Mouse (Mus musculus) adrenal gland, adult 18-20 months (tissue): Measurements from ENCODE around the gene Efcc1. TPM values are rescaled to one million over a fixed set of nuclear protein-coding genes. Genes with fewer than 3 reads are reported as not detected.
"Not testable (repeated sequence)": the region's sequence is repeated elsewhere in the genome, so short reads cannot be mapped to it uniquely, and the experiment has no call there.

Experiments
- DNase-seq, 2 experiments: peaks; one replicate each; pipeline ENCODE4 v3.0.0; 2021 to 2022; ENCODE audit warnings: low spot score in 2 of 2
- total RNA-seq, 2 experiments: library from RNA; stranded (reverse); gene quantifications; 1 replicate in 1 of 2; 2 replicates in 1 of 2; pipeline ENCODE4 v1.2.3; 2021

Gene Efcc1
- total RNA-seq, 2 experiments from 2014 or later = 0.27 to 0.51 TPM

GRCm38 (mm10) chr6:87742804-87743203 lies 12.1 kb downstream of the Efcc1 start:
- no peak for DNase-seq

DNA sequence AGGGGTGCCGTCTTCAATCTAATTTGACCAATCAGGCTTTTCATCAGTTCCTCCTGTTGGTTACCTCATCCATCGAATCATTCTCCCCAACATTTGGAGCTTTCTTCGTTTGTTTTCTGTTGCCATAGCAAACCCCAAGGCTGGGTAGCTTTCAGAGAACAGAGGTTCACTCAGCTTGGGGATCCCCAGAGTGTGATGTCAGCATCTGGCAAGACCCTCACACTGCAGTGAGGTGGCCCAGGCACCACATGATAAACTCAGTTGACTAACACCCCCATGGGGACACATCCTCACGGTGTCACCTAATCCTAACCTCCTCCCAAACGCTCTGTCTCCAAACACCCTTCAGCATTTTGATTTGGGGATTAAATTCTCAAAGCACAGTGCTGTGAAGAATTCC lies 12.6 kb downstream of the Efcc1 start:
- DNase-seq = no peak

GRCm38 (mm10) chr6:87744632-87745031 lies 14.0 kb downstream of the Efcc1 start:
- DNase-seq = no peak

DNA sequence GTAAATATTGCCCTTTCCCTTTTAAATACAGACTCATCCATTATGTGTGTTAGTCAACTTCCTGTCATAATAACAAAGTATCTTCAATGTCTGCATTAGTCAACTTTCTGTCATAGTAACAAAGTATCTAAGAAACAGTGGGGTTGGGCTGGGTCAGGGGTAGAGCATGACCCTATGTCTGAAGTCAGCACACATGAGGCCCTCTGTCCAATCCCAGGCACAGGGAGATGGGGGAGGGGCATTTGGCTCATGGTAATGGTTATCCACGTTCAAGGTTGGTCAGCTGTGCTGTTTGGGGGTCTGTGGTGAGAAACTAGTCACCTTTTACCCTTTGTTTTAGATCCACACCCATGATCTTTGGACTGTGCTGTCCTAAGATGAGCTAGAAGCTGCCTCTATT lies 14.6 kb downstream of the Efcc1 start:
- no peak for DNase-seq

DNA sequence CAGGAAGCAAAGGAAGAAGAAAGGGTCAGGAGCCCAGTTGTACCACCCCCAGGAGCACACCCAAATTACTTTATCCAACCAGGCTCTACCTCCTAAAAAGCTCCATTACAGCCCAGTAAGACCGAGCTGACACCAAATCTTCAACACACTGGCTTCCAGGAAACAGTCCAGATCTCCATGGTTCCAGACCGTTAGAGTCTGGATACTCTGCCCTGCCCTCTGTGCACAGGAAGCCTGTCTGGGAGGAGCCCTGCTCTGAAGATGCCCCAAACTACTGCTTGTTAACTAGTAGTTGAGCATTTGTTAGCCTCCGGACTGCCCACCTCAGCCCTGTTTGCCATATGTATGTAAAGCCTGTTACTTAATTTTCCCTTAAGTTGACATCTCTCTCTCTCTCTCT lies 15.4 kb downstream of the Efcc1 start:
- DNase-seq = no peak

- DNase-seq = no peak
Measured at GRCm38 (mm10) chr6:87746849-87747248, 16.2 kb downstream of the Efcc1 start.

- no peak for DNase-seq
Measured at GRCm38 (mm10) chr6:87748078-87748477, 17.4 kb downstream of the Efcc1 start.

DNA sequence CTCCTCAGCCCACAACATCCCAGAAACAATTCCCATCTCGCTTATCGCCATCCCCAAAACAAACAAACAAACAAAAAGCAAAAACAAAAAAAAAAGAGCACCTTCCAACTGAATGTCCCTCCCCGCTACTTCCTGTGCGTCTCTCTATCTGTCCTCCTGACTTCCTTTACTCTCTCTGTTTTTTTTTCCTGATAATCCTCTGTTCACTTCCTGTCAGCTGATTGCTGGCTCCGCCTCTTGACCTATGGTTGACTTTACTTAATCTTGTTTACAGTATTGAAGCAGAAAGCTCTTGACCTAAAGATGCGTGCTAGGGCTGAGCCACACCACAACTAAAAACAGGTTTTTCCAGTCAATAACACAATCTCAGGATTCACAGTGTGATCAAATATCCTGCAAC lies 17.9 kb downstream of the Efcc1 start:
- DNase-seq = no peak

DNA sequence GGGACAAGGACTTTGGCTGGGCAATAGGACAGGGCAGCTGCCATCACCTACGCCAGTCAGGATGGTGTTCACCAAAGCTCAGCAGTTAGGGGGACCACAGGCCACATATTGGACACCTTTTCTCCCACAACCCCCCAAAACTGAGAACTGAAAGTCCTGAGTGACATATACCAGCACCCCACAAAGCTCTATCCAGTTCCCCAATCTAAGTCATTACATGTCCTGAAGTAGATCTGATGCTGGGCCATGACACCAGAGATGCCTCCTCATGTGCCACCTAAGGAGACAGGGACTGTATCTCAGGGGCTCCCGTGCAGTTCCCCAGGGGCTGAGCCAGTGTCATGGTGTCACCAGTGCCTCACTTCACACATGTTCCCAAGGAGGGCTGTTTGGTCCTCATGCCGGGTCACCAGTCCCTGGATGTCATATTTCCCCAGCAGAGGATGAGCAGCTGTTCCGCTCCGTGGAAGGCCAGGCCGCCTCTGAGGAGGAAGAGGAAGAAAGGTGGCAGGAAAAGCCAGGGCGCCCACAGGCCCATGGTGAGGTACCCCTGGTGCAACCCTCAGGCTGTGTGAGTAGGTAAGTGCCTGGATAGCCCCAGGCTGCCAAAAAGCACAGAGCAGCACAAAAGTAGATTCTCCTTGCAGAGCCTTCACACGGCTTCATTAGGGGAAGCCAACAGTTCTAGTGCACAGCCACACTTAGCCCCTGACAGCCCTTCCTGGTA lies 19.7 kb downstream of the Efcc1 start:
- DNase-seq = no peak

DNA sequence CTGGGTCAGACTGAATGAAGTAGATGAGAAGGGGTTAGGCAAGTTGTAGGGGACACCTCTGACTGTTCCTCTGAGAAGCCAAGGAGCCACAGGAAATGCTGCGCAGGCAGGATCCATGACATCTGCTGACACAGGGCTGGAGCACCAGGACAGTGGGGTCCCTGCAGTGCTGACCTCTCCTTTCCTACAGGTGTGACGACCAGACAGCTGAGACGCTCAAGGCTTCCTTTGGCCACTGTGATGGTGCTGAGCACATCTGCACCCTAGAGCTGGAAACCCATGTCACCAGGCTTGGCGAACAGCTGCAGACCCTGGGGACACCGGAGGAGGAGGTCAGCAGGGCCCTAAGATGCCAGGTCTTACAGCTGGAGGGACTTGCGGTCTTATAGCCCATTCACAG lies 20.9 kb downstream of the Efcc1 start:
- DNase-seq = no peak

DNA sequence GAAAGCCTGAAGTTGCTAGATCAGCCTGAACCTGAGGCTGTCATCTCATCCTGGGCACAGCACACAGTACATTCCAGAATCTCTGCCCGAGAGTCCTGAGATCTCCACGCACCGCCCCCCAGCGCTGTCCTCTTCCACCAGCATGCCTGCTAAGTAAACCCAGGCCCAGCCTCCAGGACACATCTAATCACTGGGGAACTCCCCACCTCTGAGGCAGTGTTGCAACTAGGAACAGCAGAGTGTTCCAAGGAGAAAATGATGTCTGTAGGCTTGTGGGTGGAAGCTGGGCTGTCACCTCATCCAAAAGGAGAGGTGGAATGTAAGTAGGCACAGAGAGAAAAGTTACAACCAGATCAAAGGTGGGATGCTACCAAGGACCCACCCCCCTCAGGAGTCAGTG lies 24.5 kb downstream of the Efcc1 start:
- no peak for DNase-seq

DNA sequence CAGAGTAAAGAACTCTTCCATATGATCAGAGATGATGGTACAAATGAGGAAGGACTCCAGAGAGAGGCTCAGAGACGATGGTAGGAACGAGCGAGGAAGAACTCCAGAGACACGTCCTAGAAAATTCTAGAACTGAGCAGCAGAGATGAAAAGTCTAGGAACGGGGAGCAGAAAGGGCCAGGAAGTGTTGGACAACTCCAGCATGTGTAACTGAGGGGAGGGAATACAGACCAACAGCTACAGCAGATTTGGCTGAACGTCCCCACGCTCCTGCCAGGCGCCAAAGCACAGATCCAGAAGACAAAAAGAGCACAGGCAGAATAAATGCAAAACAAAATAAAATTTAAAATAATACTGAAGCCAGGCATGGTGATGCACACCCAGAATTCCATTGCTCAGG lies 26.2 kb downstream of the Efcc1 start:
- DNase-seq = no peak

DNA sequence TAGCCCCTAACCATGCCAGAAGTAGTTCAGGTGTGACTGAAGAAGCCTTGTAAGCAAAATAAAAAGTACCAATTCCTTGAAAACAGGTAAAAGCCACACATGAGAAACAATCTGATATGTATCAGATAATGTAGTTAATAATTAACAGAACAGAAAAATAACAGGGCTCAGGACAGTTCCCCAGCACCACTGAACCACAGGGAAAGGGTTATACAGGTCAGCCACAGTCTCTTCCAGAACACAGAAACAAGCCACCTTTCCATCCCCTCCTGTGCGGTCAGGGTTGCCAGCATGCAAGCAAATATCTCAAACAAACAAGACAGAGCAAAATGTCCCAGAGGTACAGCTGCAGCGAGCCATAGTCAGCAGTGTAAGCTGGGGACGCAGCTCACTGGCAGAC lies 28.7 kb downstream of the Efcc1 start:
- DNase-seq = no peak

DNA sequence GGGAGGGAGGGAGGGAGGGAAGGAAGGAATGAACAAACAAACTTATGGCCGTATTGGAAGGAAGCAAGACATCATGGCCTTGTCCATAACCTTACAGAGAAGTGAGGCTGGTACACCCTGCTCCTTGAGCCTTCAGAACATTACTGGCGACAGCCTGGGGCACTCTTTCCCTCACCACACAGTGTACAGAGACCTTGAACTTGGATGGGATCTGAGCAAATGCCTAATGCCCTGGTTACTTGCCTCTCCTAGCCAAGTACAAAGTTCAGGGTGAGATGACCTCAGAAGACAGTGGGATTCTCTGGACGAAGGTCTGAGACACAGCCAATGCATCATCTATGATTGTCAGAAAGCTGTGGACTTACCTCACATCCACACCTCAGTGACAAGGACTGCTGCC lies 29.2 kb downstream of the Efcc1 start:
- no peak for DNase-seq

DNA sequence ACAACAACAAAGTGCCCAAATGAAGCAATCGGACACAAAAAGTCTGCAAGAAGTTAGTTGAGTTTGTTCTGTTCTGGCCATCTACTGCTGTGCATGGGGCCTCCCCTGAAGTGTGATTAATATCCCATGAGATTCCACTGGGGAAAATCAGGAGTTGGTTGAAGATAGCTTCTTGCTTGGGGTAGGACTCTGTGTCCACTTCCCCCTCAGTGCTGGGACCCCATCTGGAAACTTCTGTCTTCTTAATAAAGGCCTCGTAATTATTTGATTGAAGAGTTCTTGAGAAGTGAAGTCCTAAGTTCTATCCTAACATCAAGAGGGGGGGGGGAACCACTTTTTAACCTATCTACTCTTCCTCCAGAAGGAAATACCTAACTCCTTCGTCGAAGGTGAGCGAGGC lies 31.5 kb downstream of the Efcc1 start:
- DNase-seq = no peak

DNA sequence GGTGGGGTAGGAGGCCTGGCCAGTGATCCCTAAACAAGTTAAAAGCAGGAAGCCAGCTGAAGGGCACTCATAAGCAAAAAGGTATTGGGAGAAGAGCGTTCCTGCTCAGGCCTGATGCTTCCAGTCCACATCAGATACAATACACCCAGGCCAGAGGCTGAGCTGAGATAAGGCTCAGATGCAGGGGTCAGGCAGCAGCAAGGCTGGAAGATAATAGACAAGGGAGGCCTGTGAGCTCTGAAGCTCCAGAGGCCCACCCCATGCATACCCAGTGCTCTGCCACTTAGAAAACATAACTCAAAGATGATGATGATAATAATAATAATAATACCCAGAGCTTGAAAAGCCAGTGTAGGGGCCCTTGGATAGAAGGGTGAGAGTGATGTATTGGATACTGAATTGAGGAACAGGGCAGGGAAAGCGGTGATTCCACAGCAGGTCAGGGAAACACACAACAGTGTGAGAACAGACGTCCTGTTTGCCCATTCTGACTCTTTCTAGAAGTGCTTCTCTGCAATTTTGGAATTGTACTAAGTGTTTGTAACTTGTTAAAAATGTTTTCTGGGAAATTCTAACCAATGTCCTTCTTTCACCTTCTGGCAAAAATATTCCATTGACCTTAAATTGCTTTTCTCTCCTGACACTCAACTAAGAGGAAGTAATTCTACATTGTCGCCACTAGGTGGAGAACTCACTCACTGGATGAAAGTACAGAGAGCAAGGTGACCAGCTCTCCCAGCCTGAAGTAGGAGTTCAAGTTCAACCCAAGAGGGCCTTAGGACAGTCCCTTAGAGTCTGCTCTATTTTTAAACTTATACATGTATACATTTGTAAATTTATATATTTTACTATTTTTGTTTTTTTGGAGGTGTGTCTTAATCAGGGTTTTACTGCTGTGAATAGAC lies 33.0 kb downstream of the Efcc1 start:
- DNase-seq = no peak

DNA sequence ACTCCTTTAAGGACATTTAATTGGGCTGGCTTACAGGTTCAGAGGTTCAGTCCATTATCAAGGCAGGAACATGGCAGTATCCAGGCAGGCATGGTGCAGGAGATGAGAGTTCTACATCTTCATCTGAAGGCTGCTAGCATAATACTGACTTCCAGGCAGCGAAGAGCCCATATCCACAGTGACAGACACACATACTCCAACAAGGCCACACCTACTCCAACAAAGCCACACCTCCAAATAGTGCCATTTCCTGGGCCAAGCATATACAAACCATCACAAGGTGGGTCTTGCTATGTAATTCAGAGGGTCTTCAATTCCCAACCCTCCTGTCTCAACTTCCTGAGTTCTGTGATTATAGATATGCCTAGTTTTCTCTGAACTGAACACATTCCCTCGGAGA lies 33.6 kb downstream of the Efcc1 start:
- not testable (repeated sequence) for DNase-seq

GRCm38 (mm10) chr6:87770626-87771025 lies 40.0 kb downstream of the Efcc1 start:
- DNase-seq = no peak

DNA sequence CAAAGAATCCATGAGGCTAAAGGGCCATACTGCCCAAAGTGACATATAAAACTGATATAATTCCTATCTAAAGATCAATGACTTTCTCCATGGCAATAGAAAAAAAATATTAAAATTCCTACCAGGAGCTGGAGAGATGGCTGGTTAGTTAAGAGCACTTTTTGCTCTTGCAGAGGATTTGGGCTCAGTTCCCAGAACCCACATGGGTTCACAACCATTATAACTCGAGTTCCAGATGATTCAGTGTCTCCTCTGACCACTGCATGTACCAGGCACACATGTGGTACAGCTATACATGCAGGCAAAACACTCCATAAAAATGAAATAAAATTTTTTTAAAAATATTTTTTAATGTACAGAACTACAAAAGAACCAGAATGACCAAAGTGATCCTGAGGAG lies 43.8 kb downstream of the Efcc1 start:
- no peak for DNase-seq

GRCm38 (mm10) chr6:87774909-87775308 lies 44.2 kb downstream of the Efcc1 start:
- DNase-seq = no peak

DNA sequence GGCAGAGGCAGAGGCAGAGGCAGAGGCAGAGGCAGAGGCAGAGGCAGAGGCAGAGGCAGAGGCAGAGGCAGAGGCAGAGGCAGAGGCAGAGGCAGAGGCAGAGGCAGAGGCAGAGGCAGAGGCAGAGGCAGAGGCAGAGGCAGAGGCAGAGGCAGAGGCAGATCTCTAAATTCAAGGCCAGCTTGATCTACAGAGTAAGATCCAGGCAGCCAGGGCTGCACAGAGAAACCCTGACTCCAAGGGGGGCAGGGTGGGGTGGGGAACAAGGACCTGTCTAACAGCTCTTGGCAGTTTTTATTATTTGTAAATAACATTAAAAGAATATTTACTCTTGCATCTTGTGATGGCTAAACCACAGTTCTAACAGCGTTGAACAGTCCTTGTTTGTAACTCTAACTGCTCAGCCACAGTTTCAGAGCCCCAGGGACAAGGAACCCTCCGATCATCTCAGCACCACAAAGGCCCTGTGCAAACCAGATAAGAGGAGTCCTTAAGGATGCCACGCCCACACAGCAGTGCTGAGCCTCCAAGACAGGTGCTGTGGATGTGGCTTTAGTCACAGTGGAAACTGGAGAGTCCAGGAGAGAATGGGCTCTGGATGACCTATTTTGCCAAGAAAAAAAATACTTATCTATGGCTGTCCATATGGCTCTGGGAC lies 45.0 kb downstream of the Efcc1 start:
- no peak for DNase-seq

GRCm38 (mm10) chr6:87776663-87777062 lies 46.0 kb downstream of the Efcc1 start:
- DNase-seq = no peak
